Mouse (Mus musculus): ENCODE results near the gene Chrna1. TPM values are rescaled to one million over a fixed set of nuclear protein-coding genes. Genes with fewer than 3 reads are reported as not detected.

Chrna1 gene
- polyA plus RNA-seq, 1 experiment from 2014 or later, result 1.2 TPM

GRCm38 (mm10) chr2:73528516-73529355, 51.4 kb downstream of the Chrna1 start:
- no peaks in the 10 kb centered on the region for H3K9me3 ChIP-seq
- peak overlapping the region; percentile 88 for H3K9ac ChIP-seq
- no peaks in the 10 kb centered on the region for H3K27me3 ChIP-seq (replicated peaks)
- H3K4me1 ChIP-seq, result peaks cover 19% of the 10 kb centered on the region; the same call in 1 of the 2 replicates
- 2% methylated on average over 59 of the region's 59 CpGs for WGBS
- H3K4me2 ChIP-seq (replicated peaks), result peak overlapping the region; percentile 93
- peak overlapping the region; percentile 86 for H3K4me3 ChIP-seq
- no peak overlapping the region for H3K27ac ChIP-seq
- peak; percentile 67 for ATAC-seq (ENCODE audit: low FRiP score, low read depth)
- H3K36me3 ChIP-seq, result no peaks in the 10 kb centered on the region

DNA sequence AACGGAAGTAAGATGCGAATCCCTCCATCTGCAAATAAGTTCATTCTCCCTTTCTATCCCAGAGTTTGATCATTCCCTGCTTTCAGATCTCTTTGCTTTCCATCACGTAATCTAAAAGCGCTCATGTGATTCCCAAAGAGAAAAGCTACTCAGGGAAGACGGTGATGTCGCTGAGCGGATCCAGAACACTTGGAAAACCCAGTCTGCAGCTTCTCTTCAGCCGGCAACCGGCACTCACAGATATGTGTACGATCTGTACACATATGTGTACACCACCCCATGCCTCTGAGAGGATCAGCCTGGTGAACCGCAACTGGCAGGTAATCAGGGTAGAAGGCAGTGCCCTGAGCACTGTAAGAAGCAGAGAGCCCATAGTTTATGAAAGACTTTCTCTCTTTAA, 52.2 kb downstream of the Chrna1 start:
- no peak overlapping the region for H3K4me3 ChIP-seq
- no peaks in the 10 kb centered on the region for H3K27me3 ChIP-seq (replicated peaks)
- H3K9me3 ChIP-seq, result no peaks in the 10 kb centered on the region
- no peak overlapping the region for H3K9ac ChIP-seq
- peaks cover 19% of the 10 kb centered on the region; the same call in 1 of the 2 replicates for H3K4me1 ChIP-seq
- H3K27ac ChIP-seq, result no peak overlapping the region
- peak overlapping the region; percentile 93 for H3K4me2 ChIP-seq (replicated peaks)
- no peak for ATAC-seq (ENCODE audit: low FRiP score, low read depth)
- WGBS, result 87% methylated on average over 11 of the region's 11 CpGs
- no peaks in the 10 kb centered on the region for H3K36me3 ChIP-seq

- 78% methylated on average over 9 of the region's 9 CpGs for WGBS
- H3K27ac ChIP-seq, result no peak overlapping the region
- H3K4me1 ChIP-seq, result peaks cover 24% of the 10 kb centered on the region; the same call in 1 of the 2 replicates
- ATAC-seq (ENCODE audit: low FRiP score, low read depth), result no peak
- no peak overlapping the region for H3K9ac ChIP-seq
- H3K9me3 ChIP-seq, result no peaks in the 10 kb centered on the region
- no peaks in the 10 kb centered on the region for H3K36me3 ChIP-seq
- H3K4me2 ChIP-seq (replicated peaks), result no peak overlapping the region
- H3K27me3 ChIP-seq (replicated peaks), result no peaks in the 10 kb centered on the region
- H3K4me3 ChIP-seq, result no peak overlapping the region
Measured at GRCm38 (mm10) chr2:73526691-73527090, 53.4 kb downstream of the Chrna1 start.

DNA sequence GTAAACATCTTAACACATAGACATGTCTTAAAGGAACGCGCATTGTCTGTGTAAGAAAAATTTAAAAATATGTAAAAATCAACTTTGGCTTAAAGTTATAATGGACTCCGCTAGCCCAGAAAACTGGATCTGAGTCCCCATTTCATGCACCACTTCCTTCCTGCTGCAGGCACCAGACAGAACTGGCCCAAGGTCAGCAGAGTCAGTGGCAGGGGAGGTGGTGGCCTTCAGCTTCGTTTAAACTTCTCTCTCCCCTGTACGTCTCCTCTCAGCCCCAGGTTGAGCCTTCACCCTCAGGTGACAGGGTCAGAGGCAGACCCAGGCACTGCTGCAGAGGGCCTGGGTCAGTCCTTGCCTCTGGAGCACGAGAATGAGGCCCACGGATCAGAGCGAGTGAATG, 57.2 kb downstream of the Chrna1 start:
- no peak overlapping the region for H3K4me2 ChIP-seq (replicated peaks)
- H3K9ac ChIP-seq, result no peak overlapping the region
- no peaks in the 10 kb centered on the region for H3K36me3 ChIP-seq
- WGBS, result 74% methylated on average over 8 of the region's 8 CpGs
- no peak overlapping the region for H3K27ac ChIP-seq
- no peaks in the 10 kb centered on the region for H3K27me3 ChIP-seq (replicated peaks)
- no peak overlapping the region for H3K4me3 ChIP-seq
- no peaks in the 10 kb centered on the region for H3K9me3 ChIP-seq
- peaks cover 15% of the 10 kb centered on the region; the same call in 1 of the 2 replicates for H3K4me1 ChIP-seq
- ATAC-seq (ENCODE audit: low FRiP score, low read depth), result no peak

DNA sequence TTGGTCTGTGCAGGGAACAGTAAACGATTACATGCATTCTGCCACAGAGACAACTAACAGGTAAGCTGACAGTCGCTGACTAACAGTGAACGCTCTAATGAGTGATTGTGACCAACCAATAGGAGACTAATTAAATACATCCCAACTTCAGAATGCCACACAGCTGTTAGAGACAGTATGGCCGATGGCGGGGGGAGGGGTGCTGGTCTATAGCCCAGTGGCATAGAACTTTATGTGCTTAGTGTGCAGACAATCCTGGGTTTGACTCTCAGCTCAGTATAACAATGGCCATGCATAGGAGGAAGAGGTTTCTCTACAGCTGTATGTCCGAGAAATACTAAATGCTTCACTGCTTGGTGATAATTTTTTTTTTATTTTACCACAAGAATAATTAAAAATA, 57.8 kb downstream of the Chrna1 start:
- Histone ChIP-seq H3K4me2 (replicated peaks) (no peak overlapping the region), H3K27ac (no peak overlapping the region), H3K36me3 (no peaks in the 10 kb centered on the region), H3K4me1 (0 out of 2 replicates have a peak, but pooled peaks cover 12% of the 10 kb centered on the region), H3K9ac (no peak overlapping the region), H3K9me3 (no peaks in the 10 kb centered on the region), H3K4me3 (no peak overlapping the region), H3K27me3 (replicated peaks) (no peaks in the 10 kb centered on the region)
- no peak for ATAC-seq (ENCODE audit: low FRiP score, low read depth)
- WGBS, result 75% methylated on average over 6 of the region's 6 CpGs

- 31% methylated on average over 5 of the region's 5 CpGs for WGBS
- H3K27ac ChIP-seq, result no peak overlapping the region
- H3K36me3 ChIP-seq, result no peaks in the 10 kb centered on the region
- H3K9ac ChIP-seq, result no peak overlapping the region
- no peak for ATAC-seq (ENCODE audit: low FRiP score, low read depth)
- H3K9me3 ChIP-seq, result no peaks in the 10 kb centered on the region
- no peaks in the 10 kb centered on the region for H3K27me3 ChIP-seq (replicated peaks)
- 0 out of 2 replicates have a peak, but pooled peaks cover 6% of the 10 kb centered on the region for H3K4me1 ChIP-seq
- no peak overlapping the region for H3K4me2 ChIP-seq (replicated peaks)
- H3K4me3 ChIP-seq, result no peak overlapping the region
Measured at GRCm38 (mm10) chr2:73521737-73522136, 58.4 kb downstream of the Chrna1 start.

DNA sequence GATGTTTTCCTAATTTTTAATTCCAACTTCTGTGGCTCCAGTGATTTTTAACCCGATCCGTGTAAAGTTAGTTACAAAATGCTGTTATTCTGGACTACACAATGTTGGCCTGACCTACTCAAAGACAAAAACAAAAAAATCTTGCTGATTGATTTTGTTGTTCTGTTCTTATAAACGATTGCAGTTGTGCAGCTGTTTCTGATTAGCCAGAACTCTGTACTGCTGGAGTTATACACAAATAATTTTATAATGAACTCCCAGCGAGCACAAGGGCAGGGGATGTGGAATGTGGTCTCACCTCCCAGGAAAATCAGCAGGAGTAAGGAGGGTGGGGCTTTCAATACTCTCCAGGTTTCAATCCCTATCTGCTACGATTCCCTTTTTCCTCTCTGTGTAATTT, 61.2 kb downstream of the Chrna1 start:
- ATAC-seq (ENCODE audit: low FRiP score, low read depth), result no peak
- 90% methylated on average over 5 of the region's 5 CpGs for WGBS
- H3K4me3 ChIP-seq, result no peak overlapping the region
- no peaks in the 10 kb centered on the region for H3K27me3 ChIP-seq (replicated peaks)
- H3K36me3 ChIP-seq, result no peaks in the 10 kb centered on the region
- no peak overlapping the region for H3K9ac ChIP-seq
- 0 out of 2 replicates have a peak, but pooled peaks cover 5% of the 10 kb centered on the region for H3K4me1 ChIP-seq
- H3K4me2 ChIP-seq (replicated peaks), result no peak overlapping the region
- no peaks in the 10 kb centered on the region for H3K9me3 ChIP-seq
- no peak overlapping the region for H3K27ac ChIP-seq

- H3K27ac ChIP-seq, result no peak overlapping the region
- ATAC-seq (ENCODE audit: low FRiP score, low read depth), result no peak
- no peaks in the 10 kb centered on the region for H3K27me3 ChIP-seq (replicated peaks)
- H3K4me1 ChIP-seq, result 0 out of 2 replicates have a peak, but pooled peaks cover 5% of the 10 kb centered on the region
- H3K4me3 ChIP-seq, result no peak overlapping the region
- no peaks in the 10 kb centered on the region for H3K36me3 ChIP-seq
- WGBS, result 87% methylated on average over 2 of the region's 2 CpGs
- no peak overlapping the region for H3K9ac ChIP-seq
- H3K9me3 ChIP-seq, result no peaks in the 10 kb centered on the region
- H3K4me2 ChIP-seq (replicated peaks), result no peak overlapping the region
Measured at GRCm38 (mm10) chr2:73518311-73518710, 61.8 kb downstream of the Chrna1 start.

DNA sequence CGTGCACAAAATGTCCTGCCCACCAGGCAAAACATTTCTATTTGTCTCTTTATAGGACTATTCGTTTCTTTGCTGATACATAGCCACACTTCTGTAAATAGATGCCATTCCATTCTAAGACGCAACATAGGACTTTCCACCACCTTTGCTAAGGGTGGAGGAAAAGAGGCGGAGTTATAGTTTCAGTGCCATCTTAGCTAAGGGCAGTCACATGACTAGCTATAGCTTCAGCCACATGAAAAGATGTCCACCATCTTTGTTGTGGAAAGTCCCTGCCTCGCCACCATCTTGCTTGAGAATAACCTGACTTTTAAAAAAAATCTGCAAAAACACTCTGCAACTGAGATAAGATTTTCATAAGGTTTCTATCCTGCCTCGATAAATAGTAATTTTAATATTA, 66.0 kb downstream of the Chrna1 start:
- Histone ChIP-seq H3K27me3 (replicated peaks) (no peaks in the 10 kb centered on the region), H3K4me3 (no peak overlapping the region), H3K9me3 (no peaks in the 10 kb centered on the region), H3K4me1 (no peaks in the 10 kb centered on the region), H3K9ac (no peak overlapping the region), H3K4me2 (replicated peaks) (no peak overlapping the region), H3K36me3 (no peaks in the 10 kb centered on the region), H3K27ac (no peak overlapping the region)
- WGBS, result 95% methylated on average over 6 of the region's 6 CpGs
- no peak for ATAC-seq (ENCODE audit: low FRiP score, low read depth)

Other genes with a start within 250 kb of the Chrna1 start
- gene Gpr155, start 193.8 kb downstream of the Chrna1 start, polyA plus RNA-seq (2016; fragmentation: Nextera tagmentation; extraction: Ambion mirVana), result 9.0 and 10.0 TPM in 2 replicates
- 5.0 and 5.8 TPM in 2 replicates for gene Wipf1, start 50.6 kb downstream of the Chrna1 start, polyA plus RNA-seq (2016; fragmentation: Nextera tagmentation; extraction: Ambion mirVana)
- gene Chn1, start 195.0 kb upstream of the Chrna1 start, polyA plus RNA-seq (2016; fragmentation: Nextera tagmentation; extraction: Ambion mirVana), result 110 TPM in 2 replicates

Measured in neural tube, embryonic 12.5 days (tissue).